Mouse (Mus musculus) forebrain, embryonic 12.5 days (tissue): ENCODE results near the gene Stra6. TPM values are rescaled to one million over a fixed set of nuclear protein-coding genes. Genes with fewer than 3 reads are reported as not detected.

ENCODE experiments used
- ATAC-seq: fragments of 200-750 bp; cut with Nextera tagmentation; 2 replicates; pipeline ENCODE4 v1.8.0; 2017; ENCODE audit warnings: moderate TSS enrichment; ENCODE audit not compliant: low FRiP score
- H3K27ac ChIP-seq: fragments of 300-500 bp; sonication (generic); 2 replicates; pipeline ENCODE4 v1.5.1; 2016; ENCODE audit warnings: mild to moderate bottlenecking
- H3K27me3 ChIP-seq: fragments of 300-500 bp; sonication (generic); 2 replicates; pipeline ENCODE4 v1.6.1; 2016; ENCODE audit warnings: mild to moderate bottlenecking
- H3K36me3 ChIP-seq: fragments of 300-500 bp; sonication (generic); replicated peaks from 2 replicates; pipeline ENCODE4 v1.6.1; 2016; ENCODE audit warnings: mild to moderate bottlenecking
- H3K4me1 ChIP-seq: fragments of 300-500 bp; sonication (generic); 2 replicates; pipeline ENCODE4 v1.6.1; 2016
- H3K4me2 ChIP-seq: fragments of 300-500 bp; sonication (generic); 2 replicates; pipeline ENCODE4 v1.6.1; 2016; ENCODE audit warnings: mild to moderate bottlenecking, moderate library complexity
- H3K4me3 ChIP-seq: fragments of 300-500 bp; sonication (generic); replicated peaks from 2 replicates; pipeline ENCODE4 v1.5.1; 2016; ENCODE audit warnings: mild to moderate bottlenecking
- H3K9ac ChIP-seq: fragments of 300-500 bp; sonication (generic); 2 replicates; pipeline ENCODE4 v1.6.1; 2016; ENCODE audit warnings: mild to moderate bottlenecking
- H3K9me3 ChIP-seq: fragments of 300-500 bp; sonication (generic); 2 replicates; pipeline ENCODE4 v1.6.1; 2016
- WGBS: fragments of 180-500 bp; shearing (Covaris S2); methylation state at CpG from one replicate; pipeline ENCODE4 v1.1.7; 2016; 5-methylcytosine and 5-hydroxymethylcytosine counted together
- polyA plus RNA-seq: library from polyadenylated mRNA; unstranded; fragments of >200 nt; fragmentation: Nextera tagmentation; extraction: Ambion mirVana; gene quantifications from 2 replicates; pipeline ENCODE4 v1.2.1, GENCODE M21; 2016

The Stra6 gene
- polyA plus RNA-seq = 10.7 and 11.6 TPM in 2 replicates

- H3K4me2 ChIP-seq = no peak within 1 kb of the TSS
- ATAC-seq = no peak
- H3K9me3 ChIP-seq = no peaks in the 10 kb centered on the region
- H3K27ac ChIP-seq = peak within 1 kb of the TSS; percentile 93
- H3K9ac ChIP-seq = no peak within 1 kb of the TSS
- peaks cover 77% of the 10 kb centered on the region for H3K4me1 ChIP-seq
- H3K36me3 ChIP-seq = no peaks in the 10 kb centered on the region
- 36% methylated on average over 3 of the region's 3 CpGs for WGBS
- no peak within 1 kb of the TSS for H3K4me3 ChIP-seq
- peaks cover 15% of the 10 kb centered on the region; the same call in 1 of the 2 replicates for H3K27me3 ChIP-seq
These were observed at the start of gene Stra6 for GRCm38 (mm10) chr9:58063531-58063930. TSS of gene Stra6 (plus strand) at chr9:58063788.

- no peak overlapping the region for H3K4me2 ChIP-seq
- H3K4me1 ChIP-seq = peaks cover 17% of the 10 kb centered on the region
- no peak overlapping the region for H3K9ac ChIP-seq
- H3K27me3 ChIP-seq = no peaks in the 10 kb centered on the region
- no peak overlapping the region for H3K4me3 ChIP-seq
- no peaks in the 10 kb centered on the region for H3K36me3 ChIP-seq
- no peak overlapping the region for H3K27ac ChIP-seq
- no peaks in the 10 kb centered on the region for H3K9me3 ChIP-seq
- no peak for ATAC-seq
- 71% methylated on average over 8 of the region's 8 CpGs for WGBS
These were observed 49.0 kb upstream of the Stra6 start for GRCm38 (mm10) chr9:58014393-58015160.

- H3K4me2 ChIP-seq = no peak overlapping the region
- 0 out of 2 replicates have a peak, but pooled peaks cover 3% of the 10 kb centered on the region for H3K27me3 ChIP-seq
- H3K36me3 ChIP-seq = no peaks in the 10 kb centered on the region
- peaks cover 16% of the 10 kb centered on the region; the same call in 1 of the 2 replicates for H3K4me1 ChIP-seq
- WGBS = 89% methylated on average over 6 of the region's 6 CpGs
- no peak overlapping the region for H3K9ac ChIP-seq
- no peak for ATAC-seq
- no peak overlapping the region for H3K27ac ChIP-seq
- H3K9me3 ChIP-seq = no peaks in the 10 kb centered on the region
- no peak overlapping the region for H3K4me3 ChIP-seq
These were observed 47.7 kb upstream of the Stra6 start for GRCm38 (mm10) chr9:58015856-58016255.

- Histone ChIP-seq H3K27me3 (0 out of 2 replicates have a peak, but pooled peaks cover 3% of the 10 kb centered on the region), H3K4me3 (no peak overlapping the region), H3K9ac (no peak overlapping the region), H3K9me3 (no peaks in the 10 kb centered on the region), H3K4me2 (no peak overlapping the region), H3K27ac (no peak overlapping the region), H3K36me3 (no peaks in the 10 kb centered on the region), H3K4me1 (peaks cover 10% of the 10 kb centered on the region; the same call in 1 of the 2 replicates)
- no peak for ATAC-seq
- WGBS = 88% methylated on average over 3 of the region's 3 CpGs
These were observed 46.6 kb upstream of the Stra6 start for GRCm38 (mm10) chr9:58016962-58017361.

- Histone ChIP-seq H3K9ac (no peak overlapping the region), H3K27ac (no peak overlapping the region), H3K36me3 (no peaks in the 10 kb centered on the region), H3K4me2 (no peak overlapping the region), H3K9me3 (no peaks in the 10 kb centered on the region), H3K4me1 (no peaks in the 10 kb centered on the region), H3K4me3 (no peak overlapping the region), H3K27me3 (0 out of 2 replicates have a peak, but pooled peaks cover 3% of the 10 kb centered on the region)
- ATAC-seq = no peak
- WGBS = 85% methylated on average over 5 of the region's 5 CpGs
These were observed 45.2 kb upstream of the Stra6 start for GRCm38 (mm10) chr9:58018385-58018784.

GRCm38 (mm10) chr9:58025995-58026394 lies 37.6 kb upstream of the Stra6 start:
- Histone ChIP-seq H3K4me3 (no peak overlapping the region), H3K4me2 (no peak overlapping the region), H3K9me3 (no peaks in the 10 kb centered on the region), H3K4me1 (no peaks in the 10 kb centered on the region), H3K9ac (no peak overlapping the region), H3K27ac (no peak overlapping the region), H3K27me3 (no peaks in the 10 kb centered on the region), H3K36me3 (no peaks in the 10 kb centered on the region)
- WGBS = 95% methylated on average over 9 of the region's 9 CpGs
- no peak for ATAC-seq

GRCm38 (mm10) chr9:58027426-58028180 lies 36.0 kb upstream of the Stra6 start:
- H3K27me3 ChIP-seq = no peaks in the 10 kb centered on the region
- WGBS = 50% methylated on average over 2 of the region's 2 CpGs
- no peak for ATAC-seq
- no peaks in the 10 kb centered on the region for H3K4me1 ChIP-seq
- no peak overlapping the region for H3K9ac ChIP-seq
- H3K36me3 ChIP-seq = no peaks in the 10 kb centered on the region
- no peak overlapping the region for H3K4me3 ChIP-seq
- H3K27ac ChIP-seq = no peak overlapping the region
- no peak overlapping the region for H3K4me2 ChIP-seq
- no peaks in the 10 kb centered on the region for H3K9me3 ChIP-seq

- Histone ChIP-seq H3K4me2 (no peak overlapping the region), H3K4me3 (no peak overlapping the region), H3K27ac (no peak overlapping the region), H3K27me3 (peaks cover 7% of the 10 kb centered on the region; the same call in 1 of the 2 replicates), H3K9me3 (no peaks in the 10 kb centered on the region), H3K36me3 (no peaks in the 10 kb centered on the region), H3K9ac (no peak overlapping the region), H3K4me1 (no peaks in the 10 kb centered on the region)
- 75% methylated on average over 5 of the region's 5 CpGs for WGBS
- no peak for ATAC-seq
These were observed 34.7 kb upstream of the Stra6 start for GRCm38 (mm10) chr9:58028841-58029240.

GRCm38 (mm10) chr9:58029635-58030034 lies 34.0 kb upstream of the Stra6 start:
- no peak for ATAC-seq
- WGBS = 93% methylated on average over 6 of the region's 6 CpGs

GRCm38 (mm10) chr9:58031895-58032294 lies 31.7 kb upstream of the Stra6 start:
- H3K4me1 ChIP-seq = no peaks in the 10 kb centered on the region
- H3K27ac ChIP-seq = no peak overlapping the region
- H3K4me2 ChIP-seq = no peak overlapping the region
- WGBS = 81% methylated on average over 5 of the region's 5 CpGs
- ATAC-seq = no peak
- H3K9me3 ChIP-seq = no peaks in the 10 kb centered on the region
- H3K36me3 ChIP-seq = no peaks in the 10 kb centered on the region
- no peak overlapping the region for H3K4me3 ChIP-seq
- peaks cover 15% of the 10 kb centered on the region for H3K27me3 ChIP-seq
- no peak overlapping the region for H3K9ac ChIP-seq

More at GRCm38 (mm10) chr9:58029635-58030034, 34.0 kb upstream of the Stra6 start:
- Histone ChIP-seq H3K9ac (no peak overlapping the region), H3K27me3 (peaks cover 9% of the 10 kb centered on the region; the same call in 1 of the 2 replicates), H3K9me3 (no peaks in the 10 kb centered on the region), H3K4me1 (no peaks in the 10 kb centered on the region), H3K36me3 (no peaks in the 10 kb centered on the region), H3K4me3 (no peak overlapping the region), H3K27ac (no peak overlapping the region), H3K4me2 (no peak overlapping the region)

GRCm38 (mm10) chr9:58035519-58035918 lies 28.1 kb upstream of the Stra6 start:
- Histone ChIP-seq H3K4me3 (no peak overlapping the region), H3K4me1 (peaks cover 15% of the 10 kb centered on the region), H3K9ac (no peak overlapping the region), H3K36me3 (no peaks in the 10 kb centered on the region), H3K27ac (no peak overlapping the region), H3K27me3 (peaks cover 34% of the 10 kb centered on the region), H3K4me2 (no peak overlapping the region), H3K9me3 (no peaks in the 10 kb centered on the region)
- no peak for ATAC-seq
- 68% methylated on average over 2 of the region's 2 CpGs for WGBS

- H3K27ac ChIP-seq = no peak overlapping the region
- WGBS = 76% methylated on average over 7 of the region's 7 CpGs
- H3K4me2 ChIP-seq = no peak overlapping the region
- H3K27me3 ChIP-seq = peaks cover 34% of the 10 kb centered on the region
- no peaks in the 10 kb centered on the region for H3K9me3 ChIP-seq
- ATAC-seq = no peak
- H3K4me3 ChIP-seq = no peak overlapping the region
- H3K9ac ChIP-seq = no peak overlapping the region
- H3K36me3 ChIP-seq = no peaks in the 10 kb centered on the region
- H3K4me1 ChIP-seq = peaks cover 21% of the 10 kb centered on the region
These were observed 27.5 kb upstream of the Stra6 start for GRCm38 (mm10) chr9:58035951-58036698.
